Mouse (Mus musculus) bone marrow, adult 2 months (tissue): Measurements from ENCODE around the gene Wbp11. TPM values are rescaled to one million over a fixed set of nuclear protein-coding genes. Genes with fewer than 3 reads are reported as not detected.

ENCODE experiments used
- H3K27ac ChIP-seq: fragments of 200-500 bp; 2 replicates; pipeline ENCODE4 v1.5.1; 2012; ENCODE audit warnings: low read depth, mild to moderate bottlenecking, control low read depth, inconsistent platforms, low read length; ENCODE audit not compliant: control insufficient read depth, poor library complexity, insufficient read depth
- H3K4me1 ChIP-seq: fragments of 200-500 bp; 2 replicates; pipeline ENCODE4 v1.6.1; 2011; ENCODE audit warnings: low read length; ENCODE audit not compliant: control insufficient read depth, insufficient read depth
- H3K4me3 ChIP-seq: fragments of 200-500 bp; replicated peaks from 2 replicates; pipeline ENCODE3; 2011; ENCODE audit warnings: mild to moderate bottlenecking, low read depth, low read length, control low read depth; ENCODE audit not compliant: control insufficient read depth
- CTCF ChIP-seq: fragments of 200-500 bp; IDR thresholded peaks from 2 replicates; pipeline ENCODE4 v1.5.1; 2011; ENCODE audit warnings: low read length, control low read depth; ENCODE audit not compliant: control insufficient read depth, insufficient read depth
- POLR2A ChIP-seq: fragments of 200-500 bp; IDR thresholded peaks from 2 replicates; pipeline ENCODE4 v1.6.1; 2011; ENCODE audit warnings: low read depth, mild to moderate bottlenecking, control low read depth, low read length, borderline replicate concordance; ENCODE audit not compliant: control insufficient read depth
- WGBS: fragments of 180-500 bp; shearing (Covaris S2); methylation state at CpG from one replicate; pipeline ENCODE4 v1.1.7; 2018; 5-methylcytosine and 5-hydroxymethylcytosine counted together
- polyA plus RNA-seq: library from polyadenylated mRNA; stranded (reverse); fragments of >200 nt; gene quantifications from 2 replicates; pipeline ENCODE4 v1.2.4, GENCODE M21; 2011; ENCODE audit warnings: low replicate concordance; ENCODE audit not compliant: missing spikeins, insufficient read depth, insufficient read length

Wbp11 gene
- polyA plus RNA-seq, 1 experiment = 48.2 TPM

GRCm38 (mm10) chr6:136769859-136770258 lies 58.2 kb downstream of the Wbp11 start:
- TF ChIP-seq POLR2A = no peak
- TF ChIP-seq CTCF = no peak
- Histone ChIP-seq H3K27ac (no peak overlapping the region), H3K4me1 (no peaks in the 10 kb centered on the region), H3K4me3 (no peak overlapping the region)
- 78% methylated on average over 7 of the region's 7 CpGs for WGBS

- H3K27ac ChIP-seq = no peak overlapping the region
- H3K4me1 ChIP-seq = no peaks in the 10 kb centered on the region
- 65% methylated on average over 8 of the region's 8 CpGs for WGBS
- no peak overlapping the region for H3K4me3 ChIP-seq
- no peak for TF ChIP-seq CTCF
- no peak for TF ChIP-seq POLR2A
Observed at GRCm38 (mm10) chr6:136769143-136769542, 58.9 kb downstream of the Wbp11 start.

DNA sequence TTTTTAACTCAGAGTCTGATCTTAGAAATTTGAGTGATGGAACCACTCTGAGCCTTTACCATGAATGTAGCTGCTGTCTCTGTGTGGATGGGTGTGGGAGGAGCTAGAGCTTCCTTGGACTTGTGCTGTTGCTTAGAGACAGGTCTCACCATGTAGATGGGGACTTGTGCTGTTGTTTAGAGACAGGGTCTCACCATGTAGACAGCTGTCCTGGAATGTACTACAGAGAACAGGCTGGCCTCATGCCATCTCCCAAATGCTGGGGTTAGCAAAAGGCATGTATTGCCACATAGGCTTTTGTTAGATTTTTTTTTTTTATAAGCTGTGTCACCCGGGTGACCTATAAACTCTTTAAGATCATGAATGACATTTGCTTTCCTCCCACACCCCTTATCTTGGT lies 64.1 kb downstream of the Wbp11 start:
- TF ChIP-seq POLR2A (no peak), CTCF (no peak)
- Histone ChIP-seq H3K27ac (no peak overlapping the region), H3K4me3 (no peak overlapping the region), H3K4me1 (no peaks in the 10 kb centered on the region)
- WGBS = 12% methylated on average over 1 of the region's 1 CpGs

Other genes with a start within 250 kb of the Wbp11 start
- gene Plbd1, start 166.3 kb downstream of the Wbp11 start, polyA plus RNA-seq = 21.1 and 70.1 TPM in 2 replicates
- gene Gucy2c, start 46.5 kb downstream of the Wbp11 start, polyA plus RNA-seq = not detected in 2 replicates
- 7.2 and 8.0 TPM in 2 replicates for gene Hist4h4, start 23.8 kb downstream of the Wbp11 start, polyA plus RNA-seq
- gene H2afj, start 20.0 kb downstream of the Wbp11 start, polyA plus RNA-seq = 65.5 and 78.9 TPM in 2 replicates
- not detected in 2 replicates for gene BC049715, start 607 bp downstream of the Wbp11 start, polyA plus RNA-seq
- 0.95 and 1.9 TPM in 2 replicates for gene Smco3, start 7.2 kb upstream of the Wbp11 start, polyA plus RNA-seq
- gene Art4, start 29.5 kb upstream of the Wbp11 start, polyA plus RNA-seq = 18.5 and 20.6 TPM in 2 replicates
- gene Mgp, start 47.6 kb upstream of the Wbp11 start, polyA plus RNA-seq = 43.9 and 117 TPM in 2 replicates
- 4.8 and 11.3 TPM in 2 replicates for gene Erp27, start 93.9 kb upstream of the Wbp11 start, polyA plus RNA-seq
- 0.27 and 0.42 TPM in 2 replicates for gene Pde6h, start 95.6 kb upstream of the Wbp11 start, polyA plus RNA-seq
- gene Arhgdib, start 113.7 kb upstream of the Wbp11 start, polyA plus RNA-seq = 251 and 531 TPM in 2 replicates